Mouse (Mus musculus) hindbrain, embryonic 16.5 days (tissue): ENCODE results near the gene Sp100. TPM values are rescaled to one million over a fixed set of nuclear protein-coding genes. Genes with fewer than 3 reads are reported as not detected.

Experiments
- ATAC-seq: fragments of 200-750 bp; cut with Nextera tagmentation; 2 replicates; pipeline ENCODE4 v1.8.0; 2017; ENCODE audit warnings: moderate TSS enrichment, moderate library complexity
- H3K27ac ChIP-seq: fragments of 300-500 bp; sonication (generic); 2 replicates; pipeline ENCODE4 v1.5.1; 2014; ENCODE audit warnings: low read depth, mild to moderate bottlenecking, control low read depth, low read length, moderate library complexity
- H3K27me3 ChIP-seq: fragments of 300-500 bp; sonication (generic); replicated peaks from 2 replicates; pipeline ENCODE4 v1.6.1; 2014; ENCODE audit warnings: low read length; ENCODE audit not compliant: control insufficient read depth, insufficient read depth
- H3K36me3 ChIP-seq: fragments of 300-500 bp; sonication (generic); 2 replicates; pipeline ENCODE4 v1.6.1; 2014; ENCODE audit warnings: mild to moderate bottlenecking, low read length, moderate library complexity, mixed read lengths; ENCODE audit not compliant: control insufficient read depth, insufficient read depth
- H3K4me1 ChIP-seq: fragments of 300-500 bp; sonication (generic); 2 replicates; pipeline ENCODE4 v1.6.1; 2014; ENCODE audit warnings: low read depth, low read length; ENCODE audit not compliant: control insufficient read depth, insufficient read depth
- H3K4me2 ChIP-seq: fragments of 300-500 bp; sonication (generic); 2 replicates; pipeline ENCODE4 v1.6.1; 2014; ENCODE audit warnings: mild to moderate bottlenecking, low read length, control low read depth, moderate library complexity
- H3K4me3 ChIP-seq: fragments of 300-500 bp; sonication (generic); 2 replicates; pipeline ENCODE4 v1.5.1; 2014; ENCODE audit warnings: mild to moderate bottlenecking, low read length, control low read depth, moderate library complexity
- H3K9ac ChIP-seq: fragments of 300-500 bp; sonication (generic); 2 replicates; pipeline ENCODE4 v1.6.1; 2014; ENCODE audit warnings: low read depth, mild to moderate bottlenecking, control low read depth, low read length, moderate library complexity
- H3K9me3 ChIP-seq: fragments of 300-500 bp; sonication (generic); 2 replicates; pipeline ENCODE4 v1.6.1; 2014; ENCODE audit warnings: mild to moderate bottlenecking, low read length, moderate library complexity; ENCODE audit not compliant: control insufficient read depth
- WGBS: fragments of 180-500 bp; shearing (Covaris S2); extraction: QIAGEN DNeasy Blood & Tissue Kit; methylation state at CpG from one replicate; pipeline ENCODE4 v1.1.7; 2014; 5-methylcytosine and 5-hydroxymethylcytosine counted together
- polyA plus RNA-seq: library from polyadenylated mRNA; unstranded; fragments of >200 nt; fragmentation: Nextera tagmentation; extraction: Ambion mirVana; gene quantifications from 2 replicates; pipeline ENCODE4 v1.2.1, GENCODE M21; 2015

Sp100 gene
- polyA plus RNA-seq, 1 experiment from 2014 or later = 1.2 TPM

GRCm38 (mm10) chr1:85716447-85717027, 66.7 kb downstream of the Sp100 start:
- no peak for ATAC-seq
- Histone ChIP-seq H3K4me2 (no peak overlapping the region), H3K4me1 (peaks cover 5% of the 10 kb centered on the region; the same call in 1 of the 2 replicates), H3K36me3 (no peaks in the 10 kb centered on the region), H3K27ac (no peak overlapping the region), H3K9me3 (no peaks in the 10 kb centered on the region), H3K9ac (no peak overlapping the region), H3K4me3 (no peak overlapping the region), H3K27me3 (no peaks in the 10 kb centered on the region)
- WGBS = 47% methylated on average over 7 of the region's 7 CpGs

GRCm38 (mm10) chr1:85719049-85719448, 69.3 kb downstream of the Sp100 start:
- Histone ChIP-seq H3K4me2 (no peak overlapping the region), H3K9ac (no peak overlapping the region), H3K9me3 (no peaks in the 10 kb centered on the region), H3K4me3 (no peak overlapping the region), H3K27me3 (no peaks in the 10 kb centered on the region), H3K27ac (no peak overlapping the region), H3K36me3 (no peaks in the 10 kb centered on the region), H3K4me1 (peaks cover 5% of the 10 kb centered on the region; the same call in 1 of the 2 replicates)
- no peak for ATAC-seq
- WGBS = 86% methylated on average over 4 of the region's 4 CpGs

- peaks cover 5% of the 10 kb centered on the region; the same call in 1 of the 2 replicates for H3K4me1 ChIP-seq
- H3K4me2 ChIP-seq = no peak overlapping the region
- ATAC-seq = peak; percentile 86
- no peaks in the 10 kb centered on the region for H3K36me3 ChIP-seq
- no peak overlapping the region for H3K27ac ChIP-seq
- H3K9ac ChIP-seq = no peak overlapping the region
- H3K4me3 ChIP-seq = no peak overlapping the region
- WGBS = 49% methylated on average over 10 of the region's 10 CpGs
- H3K27me3 ChIP-seq = no peaks in the 10 kb centered on the region
- H3K9me3 ChIP-seq = no peaks in the 10 kb centered on the region
These were observed 70.6 kb downstream of the Sp100 start for GRCm38 (mm10) chr1:85720220-85720893.

GRCm38 (mm10) chr1:85730471-85730870, 80.7 kb downstream of the Sp100 start:
- Histone ChIP-seq H3K4me2 (no peak overlapping the region), H3K36me3 (no peaks in the 10 kb centered on the region), H3K27ac (no peak overlapping the region), H3K4me3 (no peak overlapping the region), H3K4me1 (no peaks in the 10 kb centered on the region), H3K27me3 (no peaks in the 10 kb centered on the region), H3K9me3 (no peaks in the 10 kb centered on the region; the same call in 1 of the 2 replicates), H3K9ac (no peak overlapping the region)
- WGBS = 87% methylated on average over 6 of the region's 6 CpGs
- no peak for ATAC-seq

- H3K4me3 ChIP-seq = no peak overlapping the region
- H3K27ac ChIP-seq = no peak overlapping the region
- no peak overlapping the region for H3K4me2 ChIP-seq
- H3K27me3 ChIP-seq = no peaks in the 10 kb centered on the region
- H3K36me3 ChIP-seq = no peaks in the 10 kb centered on the region
- ATAC-seq = no peak
- no peaks in the 10 kb centered on the region; the same call in 1 of the 2 replicates for H3K9me3 ChIP-seq
- 84% methylated on average over 3 of the region's 3 CpGs for WGBS
- H3K4me1 ChIP-seq = no peaks in the 10 kb centered on the region
- no peak overlapping the region for H3K9ac ChIP-seq
These were observed 82.8 kb downstream of the Sp100 start for GRCm38 (mm10) chr1:85732581-85732980.

GRCm38 (mm10) chr1:85734511-85734910, 84.7 kb downstream of the Sp100 start:
- Histone ChIP-seq H3K9me3 (no peaks in the 10 kb centered on the region), H3K9ac (no peak overlapping the region), H3K4me2 (no peak overlapping the region), H3K4me3 (no peak overlapping the region), H3K27ac (no peak overlapping the region), H3K36me3 (no peaks in the 10 kb centered on the region), H3K27me3 (no peaks in the 10 kb centered on the region), H3K4me1 (no peaks in the 10 kb centered on the region)
- ATAC-seq = no peak
- WGBS = 95% methylated on average over 1 of the region's 1 CpGs

- Histone ChIP-seq H3K9ac (no peak overlapping the region), H3K4me3 (no peak overlapping the region), H3K9me3 (no peaks in the 10 kb centered on the region), H3K27ac (no peak overlapping the region), H3K27me3 (no peaks in the 10 kb centered on the region), H3K36me3 (no peaks in the 10 kb centered on the region), H3K4me1 (no peaks in the 10 kb centered on the region), H3K4me2 (no peak overlapping the region)
- ATAC-seq = no peak
- WGBS = 72% methylated on average over 13 of the region's 13 CpGs
These were observed 85.8 kb downstream of the Sp100 start for GRCm38 (mm10) chr1:85735463-85736123.

GRCm38 (mm10) chr1:85736355-85737184, 86.8 kb downstream of the Sp100 start:
- no peaks in the 10 kb centered on the region for H3K27me3 ChIP-seq
- no peaks in the 10 kb centered on the region for H3K9me3 ChIP-seq
- no peak overlapping the region for H3K9ac ChIP-seq
- peak overlapping the region; percentile 40 for H3K4me2 ChIP-seq
- H3K4me1 ChIP-seq = no peaks in the 10 kb centered on the region
- 38% methylated on average over 18 of the region's 18 CpGs for WGBS
- H3K4me3 ChIP-seq = no peak overlapping the region
- no peak overlapping the region for H3K27ac ChIP-seq
- ATAC-seq = peak; percentile 88
- H3K36me3 ChIP-seq = no peaks in the 10 kb centered on the region

- no peaks in the 10 kb centered on the region for H3K27me3 ChIP-seq
- no peak for ATAC-seq
- no peak overlapping the region for H3K4me2 ChIP-seq
- H3K4me1 ChIP-seq = peaks cover 4% of the 10 kb centered on the region
- H3K4me3 ChIP-seq = no peak overlapping the region
- H3K27ac ChIP-seq = no peak overlapping the region
- no peak overlapping the region for H3K9ac ChIP-seq
- 91% methylated on average over 4 of the region's 4 CpGs for WGBS
- no peaks in the 10 kb centered on the region for H3K9me3 ChIP-seq
- H3K36me3 ChIP-seq = no peaks in the 10 kb centered on the region
These were observed 89.2 kb downstream of the Sp100 start for GRCm38 (mm10) chr1:85739000-85739399.
